Mouse (Mus musculus) G1E (cell line): ENCODE results near the gene Rtn2. TPM values are rescaled to one million over a fixed set of nuclear protein-coding genes. Genes with fewer than 3 reads are reported as not detected.
A peak's percentile ranks its signal among the peaks of the same experiment; 100 is the strongest.

Experiments
- ATAC-seq: 2 replicates; pipeline ENCODE4 v1.8.0; 2016; ENCODE audit warnings: mild to moderate bottlenecking; ENCODE audit not compliant: insufficient number of reproducible peaks, poor library complexity, low FRiP score, severe bottlenecking; ENCODE audit errors: extremely low read depth
- DNase-seq: peaks from one replicate; pipeline ENCODE4 v3.0.0; 2012; ENCODE audit warnings: low spot score
- H3K27me3 ChIP-seq: 2 replicates; pipeline ENCODE4 v1.6.1; 2012; ENCODE audit warnings: mild to moderate bottlenecking, low read length, inconsistent platforms; ENCODE audit not compliant: insufficient read depth
- H3K36me3 ChIP-seq: replicated peaks from 2 replicates; pipeline ENCODE3; 2012; ENCODE audit warnings: mild to moderate bottlenecking, inconsistent platforms
- H3K4me1 ChIP-seq: 2 replicates; pipeline ENCODE4 v1.6.1; 2012; ENCODE audit warnings: low read depth, low read length, inconsistent platforms, mixed read lengths; ENCODE audit not compliant: insufficient read depth
- H3K4me3 ChIP-seq: 2 replicates; pipeline ENCODE4 v1.5.1; 2012; ENCODE audit warnings: low read depth, mild to moderate bottlenecking, inconsistent platforms, low read length, moderate library complexity, mixed read lengths
- H3K9me3 ChIP-seq: replicated peaks from 2 replicates; pipeline ENCODE4 v1.6.1; 2012; ENCODE audit warnings: inconsistent platforms
- CTCF ChIP-seq: IDR thresholded peaks from 2 replicates; pipeline ENCODE4 v1.5.1; 2012; ENCODE audit warnings: low read depth, low read length, inconsistent platforms, mixed read lengths
- GATA1 ChIP-seq: IDR thresholded peaks from 2 replicates; pipeline ENCODE4 v1.6.1; 2012; ENCODE audit warnings: borderline replicate concordance, low read length, inconsistent platforms, mixed read lengths
- GATA2 ChIP-seq: IDR thresholded peaks from 2 replicates; pipeline ENCODE4 v1.6.1; 2012; ENCODE audit warnings: low read depth, low read length, inconsistent platforms, borderline replicate concordance
- POLR2AphosphoS5 ChIP-seq: IDR thresholded peaks from 2 replicates; pipeline ENCODE4 v1.6.1; 2012; ENCODE audit warnings: low read depth, low read length, inconsistent platforms; ENCODE audit not compliant: insufficient replicate concordance
- TAL1 ChIP-seq: conservative IDR thresholded peaks from 2 replicates; pipeline ENCODE4 v1.6.1; 2012; ENCODE audit warnings: low read depth, low read length, inconsistent platforms, mixed read lengths
- polyA plus RNA-seq: library from polyadenylated mRNA; stranded (reverse); fragments of >175 nt; gene quantifications from 2 replicates; pipeline ENCODE4 v1.2.3, GENCODE M21; 2012
- total RNA-seq, 2 experiments: library from RNA; stranded (forward) in 1 of 2; stranded (reverse) in 1 of 2; fragments of 200-1000 nt in 1 of 2; fragments of >200 nt in 1 of 2; fragmentation: Nextera tagmentation in 1 of 2; gene quantifications; 2 replicates each; pipeline ENCODE4 v1.2.3; 2014 to 2017

The Rtn2 gene
- total and polyA plus RNA-seq, 3 experiments = 0.11 to 0.98 (median 0.94) TPM

- Histone ChIP-seq H3K27me3 (no peaks in the 10 kb centered on the region), H3K36me3 (peaks cover 88% of the 10 kb centered on the region), H3K9me3 (no peaks in the 10 kb centered on the region), H3K4me1 (peaks cover 93% of the 10 kb centered on the region), H3K4me3 (peak overlapping the region; percentile 67)
- TF ChIP-seq GATA2 = no peak
- no peak for TF ChIP-seq POLR2AphosphoS5
- TF ChIP-seq TAL1 = no peak
- no peak for TF ChIP-seq GATA1
- ATAC-seq (no peak), DNase-seq (peak; percentile 56)
Measured at GRCm38 (mm10) chr7:19265147-19265546, 17.3 kb upstream of the Rtn2 start.

GRCm38 (mm10) chr7:19265928-19266822, 16.2 kb upstream of the Rtn2 start:
- DNase-seq (peak; percentile 81), ATAC-seq (peak; percentile 55)
- Histone ChIP-seq H3K9me3 (no peaks in the 10 kb centered on the region), H3K4me1 (peaks cover 84% of the 10 kb centered on the region), H3K27me3 (no peaks in the 10 kb centered on the region), H3K4me3 (peak overlapping the region; percentile 67), H3K36me3 (peaks cover 78% of the 10 kb centered on the region)
- TF ChIP-seq GATA2 (no peak), POLR2AphosphoS5 (no peak), GATA1 (no peak), CTCF (no peak), TAL1 (no peak)

DNA sequence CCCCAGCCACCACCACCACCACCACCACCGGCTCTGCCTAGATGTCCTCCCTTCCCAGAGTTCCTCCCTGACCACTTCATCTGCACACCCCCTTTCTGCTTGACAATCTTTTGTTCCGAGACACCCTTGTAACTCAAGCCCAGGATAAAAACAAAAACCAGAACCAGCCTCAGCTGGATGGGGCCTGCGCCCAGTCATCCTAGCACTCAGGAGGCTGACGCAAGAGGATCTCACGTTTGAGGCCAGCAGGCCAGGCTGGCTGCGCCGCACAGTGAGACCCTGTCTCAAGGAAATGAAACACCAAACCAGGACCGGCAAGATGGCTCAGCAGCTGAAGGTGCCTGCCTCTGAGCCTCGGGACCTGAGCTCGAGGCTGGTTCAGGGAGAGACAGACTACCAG, 15.4 kb upstream of the Rtn2 start:
- no peak for ATAC-seq
- peak overlapping the region; percentile 59; the same call in 1 of the 2 replicates for H3K4me3 ChIP-seq
- H3K36me3 ChIP-seq = peaks cover 70% of the 10 kb centered on the region

GRCm38 (mm10) chr7:19268993-19269681, 13.3 kb upstream of the Rtn2 start:
- Histone ChIP-seq H3K4me3 (peak overlapping the region; percentile 77), H3K9me3 (no peaks in the 10 kb centered on the region), H3K4me1 (peaks cover 68% of the 10 kb centered on the region), H3K27me3 (no peaks in the 10 kb centered on the region), H3K36me3 (peaks cover 49% of the 10 kb centered on the region)
- no peak for ATAC-seq
- no peak for DNase-seq
- no peak for TF ChIP-seq POLR2AphosphoS5
- TF ChIP-seq GATA2 = no peak
- TF ChIP-seq GATA1 = no peak

More for the DNA sequence above, 15.4 kb upstream of the Rtn2 start:
- Histone ChIP-seq H3K9me3 (no peaks in the 10 kb centered on the region), H3K27me3 (no peaks in the 10 kb centered on the region), H3K4me1 (peaks cover 76% of the 10 kb centered on the region)
- TF ChIP-seq GATA2 (no peak), TAL1 (no peak), GATA1 (no peak), POLR2AphosphoS5 (no peak), CTCF (no peak)
- no peak for DNase-seq

DNA sequence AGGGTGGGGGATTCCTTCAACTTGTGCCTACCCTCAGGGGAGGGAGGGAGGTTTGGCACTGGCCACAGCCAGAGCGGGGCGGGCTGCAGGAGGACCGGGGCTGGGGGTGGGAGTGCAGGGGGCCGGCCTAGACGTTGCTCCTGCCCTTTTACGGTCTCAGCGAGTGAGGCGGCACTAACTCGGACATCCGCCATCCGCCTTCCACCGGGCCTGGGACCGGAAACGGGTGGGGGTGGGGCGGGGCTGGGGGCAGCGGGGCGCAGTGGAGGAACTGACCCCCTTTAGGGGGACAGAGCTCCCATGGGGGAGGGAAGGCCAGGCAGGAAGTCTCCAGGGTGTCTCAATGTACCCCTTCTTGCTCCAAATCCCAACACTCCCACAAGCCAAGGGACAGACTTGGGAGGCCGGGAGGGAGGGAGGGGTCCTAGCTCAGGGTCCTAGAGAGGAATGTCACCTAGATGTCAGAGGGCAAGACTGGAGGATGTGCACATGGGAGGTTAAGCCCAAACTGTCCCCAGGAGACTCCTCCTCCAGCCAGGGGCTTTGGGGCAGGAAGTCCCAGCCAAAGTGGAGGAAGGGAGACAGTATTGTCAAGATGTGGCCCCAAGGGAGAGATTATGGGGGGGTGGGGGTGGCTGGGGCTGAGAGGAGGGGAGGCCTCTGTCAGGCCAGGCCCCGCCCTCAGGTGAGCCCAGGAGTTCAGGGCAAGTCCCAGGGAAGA, 12.5 kb upstream of the Rtn2 start:
- Histone ChIP-seq H3K9me3 (no peaks in the 10 kb centered on the region), H3K4me1 (peaks cover 65% of the 10 kb centered on the region), H3K36me3 (peaks cover 42% of the 10 kb centered on the region), H3K4me3 (peak overlapping the region; percentile 77), H3K27me3 (no peaks in the 10 kb centered on the region)
- ATAC-seq = peak; percentile 9; the same call in 1 of the 2 replicates
- DNase-seq = peak; percentile 81
- TF ChIP-seq TAL1 = no peak
- TF ChIP-seq POLR2AphosphoS5 = no peak
- TF ChIP-seq GATA1 = no peak
- TF ChIP-seq CTCF = no peak
- TF ChIP-seq GATA2 = no peak
